Mouse (Mus musculus): ENCODE results near the gene Slc12a4.
A peak's percentile ranks its signal among the peaks of the same experiment; 100 is the strongest.
"Not testable (repeated sequence)": the region's sequence is repeated elsewhere in the genome, so short reads cannot be mapped to it uniquely, and the experiment has no call there.

Gene Slc12a4

GRCm38 (mm10) chr8:105965905-105966341, at the start of gene Slc12a4:
TSS of gene Slc12a4 (minus strand) at chr8:105966097.
- DNase-seq (ENCODE audit: low read depth, low spot score), result peak; percentile 74

DNA sequence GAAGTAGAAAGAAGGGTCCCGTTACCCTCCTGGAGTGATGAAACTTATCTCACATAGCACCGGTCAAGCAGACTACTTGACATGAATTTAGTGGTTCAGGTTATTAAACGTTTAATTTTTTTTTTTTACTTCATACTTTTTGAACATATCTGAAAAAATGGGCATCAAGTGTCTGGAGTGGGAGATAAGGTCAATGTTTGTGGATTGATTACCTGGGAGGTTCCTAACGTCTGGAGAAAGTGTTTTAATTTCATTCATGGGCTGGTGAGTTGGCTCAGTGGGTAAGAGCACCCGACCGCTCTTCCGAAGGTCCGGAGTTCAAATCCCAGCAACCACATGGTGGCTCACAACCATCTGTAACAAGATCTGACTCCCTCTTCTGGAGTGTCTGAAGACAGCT, 46.3 kb upstream of the Slc12a4 start:
- not testable (repeated sequence) for DNase-seq (ENCODE audit: low read depth, low spot score)

DNA sequence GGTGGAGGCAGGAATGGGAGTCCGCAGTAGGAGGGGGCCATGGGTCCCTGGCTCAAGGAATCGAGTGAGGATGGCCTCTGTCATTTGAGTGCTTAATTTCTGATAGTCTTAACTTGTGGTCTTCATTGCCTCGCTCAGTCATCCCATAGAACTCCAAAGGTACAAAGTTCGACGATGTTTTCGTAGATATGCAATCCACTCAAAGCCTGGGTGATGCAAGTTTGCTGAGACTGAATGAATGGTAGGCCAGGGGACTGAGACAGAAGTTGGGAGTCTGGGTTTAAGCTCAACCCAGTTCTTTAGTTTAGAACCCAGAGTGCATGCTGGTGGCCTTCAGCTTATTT, 45.7 kb upstream of the Slc12a4 start, which contains the start of gene Ddx28:
Gene Ddx28 (minus strand): TSS at position 240 of the 344 bp plus-strand sequence.
- no peak for DNase-seq (ENCODE audit: low read depth, low spot score)

- DNase-seq (ENCODE audit: low read depth, low spot score), result peak; percentile 97
These were observed 45.1 kb upstream of the Slc12a4 start for GRCm38 (mm10) chr8:106010748-106011642.

GRCm38 (mm10) chr8:106007891-106008290, 42.0 kb upstream of the Slc12a4 start:
- DNase-seq (ENCODE audit: low read depth, low spot score), result peak; percentile 35

GRCm38 (mm10) chr8:106007135-106007534, 41.2 kb upstream of the Slc12a4 start:
- DNase-seq (ENCODE audit: low read depth, low spot score), result no peak

DNA sequence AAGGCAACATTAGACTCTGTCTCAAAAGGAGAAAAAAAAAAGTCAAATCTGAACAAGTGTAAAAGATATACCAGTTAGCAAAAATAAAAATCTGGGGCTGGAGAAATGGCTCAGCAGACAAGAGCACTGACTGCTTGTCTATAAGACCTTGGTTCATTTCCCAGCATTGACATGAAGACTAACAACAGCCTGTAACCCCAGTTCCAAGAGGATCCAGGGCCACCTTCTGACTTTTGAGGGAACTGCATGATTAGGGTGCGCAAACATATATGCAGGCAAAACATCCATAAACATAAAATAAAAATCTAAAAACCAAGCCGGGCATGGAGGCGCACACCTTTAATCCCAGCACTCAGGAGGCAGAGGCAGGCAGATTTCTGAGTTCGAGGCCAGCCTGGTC, 40.5 kb upstream of the Slc12a4 start:
- DNase-seq (ENCODE audit: low read depth, low spot score), result peak; percentile 25

DNA sequence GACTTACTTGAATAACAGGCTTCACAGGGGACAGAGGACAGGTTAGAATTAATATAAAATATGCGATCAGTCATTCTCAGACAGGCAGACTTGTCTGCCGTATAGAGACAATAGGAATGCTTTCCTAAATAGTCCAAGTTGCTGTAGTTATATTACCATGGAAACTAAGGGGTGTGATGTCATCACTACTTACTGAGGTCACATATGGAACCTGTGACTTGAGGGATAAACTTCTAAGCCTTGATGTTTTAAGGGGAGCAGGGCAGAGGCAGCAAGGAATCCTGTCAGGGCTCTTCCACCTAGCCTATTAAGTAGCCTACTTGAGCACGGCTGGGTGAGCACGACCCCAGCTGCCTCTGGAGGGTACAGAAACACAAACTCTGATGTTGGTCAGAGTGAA, 40.0 kb upstream of the Slc12a4 start, which contains the start of gene Dpep2nb:
Gene Dpep2nb (minus strand): TSS at position 101 of the 400 bp plus-strand sequence.
- no peak for DNase-seq (ENCODE audit: low read depth, low spot score)

- no peak for DNase-seq (ENCODE audit: low read depth, low spot score)
These were observed 38.8 kb upstream of the Slc12a4 start for GRCm38 (mm10) chr8:106004538-106005207.

GRCm38 (mm10) chr8:106001908-106002307, 36.0 kb upstream of the Slc12a4 start:
- DNase-seq (ENCODE audit: low read depth, low spot score), result no peak

DNA sequence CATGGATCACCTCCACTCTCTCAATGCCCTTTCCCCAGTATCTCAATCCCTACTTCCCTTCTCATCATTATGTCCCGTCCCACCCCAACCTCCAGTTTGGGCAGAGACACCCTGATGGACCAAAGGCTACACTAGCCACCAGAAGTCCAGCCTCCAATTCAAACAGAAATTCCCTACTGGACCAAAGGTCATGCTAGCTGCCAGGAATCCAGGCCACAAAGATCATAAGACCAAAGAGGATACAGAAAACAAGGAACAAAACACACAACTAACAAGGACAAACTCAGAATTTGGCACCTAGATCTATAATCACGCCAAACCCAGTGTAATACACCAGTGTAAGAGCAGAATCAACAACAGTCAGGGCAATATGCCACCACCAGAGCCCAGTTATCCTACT, 33.1 kb upstream of the Slc12a4 start:
- no peak for DNase-seq (ENCODE audit: low read depth, low spot score)

- DNase-seq (ENCODE audit: low read depth, low spot score), result no peak
These were observed 30.5 kb upstream of the Slc12a4 start for GRCm38 (mm10) chr8:105996359-105996758.

DNA sequence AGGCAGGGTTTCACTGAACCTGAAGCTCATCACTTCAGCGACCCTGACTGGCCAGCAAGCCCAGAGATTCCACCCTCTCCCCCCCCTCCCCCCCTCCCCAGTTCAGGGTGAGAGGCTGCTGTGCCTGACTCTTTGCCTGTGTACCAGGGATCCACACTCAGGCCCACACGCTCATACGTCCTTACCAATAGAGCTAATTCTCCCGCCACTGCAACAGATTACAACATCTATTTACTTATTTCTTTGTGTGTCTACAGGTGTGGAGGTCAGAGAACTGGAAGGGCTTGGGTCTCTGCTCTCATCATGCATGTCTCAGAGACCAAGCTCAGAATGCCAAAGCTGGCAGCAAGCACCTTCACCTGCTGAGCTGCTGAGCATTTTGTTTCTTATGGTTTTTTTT, 27.3 kb upstream of the Slc12a4 start:
- no peak for DNase-seq (ENCODE audit: low read depth, low spot score)

DNA sequence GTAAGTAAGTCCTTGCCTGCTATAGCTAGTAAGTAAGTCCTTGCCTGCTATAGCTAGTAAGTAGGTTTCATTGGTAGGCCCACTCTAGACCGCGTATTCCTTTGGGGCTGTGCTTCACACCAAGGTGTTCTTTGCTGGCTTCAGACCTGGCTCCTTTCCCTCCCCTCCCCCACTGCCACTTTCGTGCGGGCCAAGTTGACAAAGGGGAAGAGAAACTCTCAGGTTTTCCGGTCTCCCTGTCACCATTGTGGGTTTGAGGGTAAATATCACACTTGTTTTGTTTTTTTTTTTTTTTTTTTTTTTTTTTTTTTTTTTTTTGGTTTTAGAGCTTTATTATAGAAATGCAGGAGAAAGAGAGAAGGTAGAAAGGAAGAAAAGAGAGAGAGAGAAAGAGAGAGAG, 26.6 kb upstream of the Slc12a4 start:
- DNase-seq (ENCODE audit: low read depth, low spot score), result no peak

DNA sequence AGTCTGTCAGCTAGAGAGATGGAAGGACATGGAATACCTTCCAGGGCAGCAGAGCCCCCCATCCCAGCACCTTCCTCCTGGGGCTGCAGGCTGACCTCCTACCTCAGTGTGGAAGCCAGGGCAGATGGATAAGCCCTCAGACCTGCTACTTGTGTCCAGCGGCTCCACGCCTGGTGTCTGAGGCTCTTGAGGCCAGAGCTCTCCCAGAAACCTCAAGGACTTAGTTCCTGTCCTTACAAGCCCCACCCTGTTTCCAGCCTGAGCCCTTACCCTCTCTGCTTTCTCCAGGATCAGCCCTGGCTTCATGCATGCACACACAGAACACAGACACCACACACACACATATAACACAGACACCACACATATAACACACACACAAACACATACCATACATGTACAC, 25.6 kb upstream of the Slc12a4 start:
- no peak for DNase-seq (ENCODE audit: low read depth, low spot score)

- DNase-seq (ENCODE audit: low read depth, low spot score), result peak; percentile 95
These were observed 25.0 kb upstream of the Slc12a4 start, which contains the start of gene Dus2 for GRCm38 (mm10) chr8:105990856-105991387. TSS of gene Dus2 (plus strand) at chr8:105991337.

DNA sequence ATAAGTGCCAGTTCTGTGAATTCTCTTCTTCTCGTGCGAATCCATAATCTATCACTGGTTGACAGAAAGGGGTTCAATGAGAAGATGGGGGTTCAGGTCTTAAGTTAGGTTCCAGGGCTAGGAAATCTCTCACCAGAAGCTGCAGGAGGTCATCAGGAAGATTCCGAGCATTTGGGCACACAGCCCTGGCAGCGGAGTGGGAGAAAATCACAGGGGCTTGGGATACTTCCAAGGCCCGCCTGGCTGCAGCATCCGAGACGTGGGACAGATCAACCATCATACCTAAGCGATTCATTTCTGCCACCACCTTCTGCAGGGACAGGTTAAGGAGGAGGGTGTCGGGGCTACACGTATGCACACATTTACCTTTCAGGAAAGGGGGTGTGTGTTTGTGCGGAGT, 22.6 kb upstream of the Slc12a4 start:
- no peak for DNase-seq (ENCODE audit: low read depth, low spot score)

- not testable (repeated sequence) for DNase-seq (ENCODE audit: low read depth, low spot score)
These were observed 17.5 kb upstream of the Slc12a4 start for GRCm38 (mm10) chr8:105983406-105983805.

DNA sequence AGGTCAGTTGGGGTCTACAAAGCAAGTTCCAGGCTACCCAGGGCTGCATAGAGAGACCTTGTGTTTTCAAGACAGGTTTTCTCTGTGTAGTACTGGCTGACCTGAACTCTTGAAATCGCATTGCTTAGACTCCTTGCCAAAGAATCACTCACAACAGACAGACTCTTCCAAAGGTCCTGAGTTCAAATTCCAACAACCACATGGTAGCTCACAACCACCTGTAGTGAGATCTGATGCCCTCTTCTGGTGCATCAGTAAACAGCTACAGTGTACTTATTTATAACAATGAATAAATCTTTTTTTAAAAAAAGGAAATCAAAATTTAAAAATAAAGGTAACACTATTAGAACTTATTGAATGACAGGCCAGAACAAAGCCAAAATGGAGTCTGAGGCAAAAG, 15.2 kb upstream of the Slc12a4 start:
- no peak for DNase-seq (ENCODE audit: low read depth, low spot score)

- peak; percentile 72 for DNase-seq (ENCODE audit: low read depth, low spot score)
These were observed 13.4 kb upstream of the Slc12a4 start, which contains the start of gene Dpep3 for GRCm38 (mm10) chr8:105979325-105979724. TSS of gene Dpep3 (minus strand) at chr8:105979429.

DNA sequence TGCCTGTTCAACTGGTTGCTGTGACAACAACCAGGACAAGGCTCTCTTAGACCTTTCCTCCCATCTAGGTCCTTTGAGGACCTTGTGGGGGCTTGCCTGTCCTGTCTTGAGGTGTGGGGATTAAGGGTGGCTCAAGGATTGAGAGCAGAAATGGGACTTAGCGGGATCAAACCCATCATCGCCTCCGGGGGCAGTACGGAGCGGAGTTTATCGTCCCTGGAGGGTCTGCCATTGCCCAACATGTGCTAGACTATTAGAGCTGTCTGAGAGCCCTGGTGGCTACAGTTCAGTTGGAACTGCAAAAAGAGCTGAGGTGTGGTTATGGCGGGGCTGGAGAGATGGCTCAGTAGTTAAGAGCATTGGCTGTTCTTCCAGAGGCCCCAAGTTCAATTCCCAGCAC, 9.5 kb upstream of the Slc12a4 start:
- peak; percentile 87 for DNase-seq (ENCODE audit: low read depth, low spot score)

- DNase-seq (ENCODE audit: low read depth, low spot score), result peak; percentile 90
These were observed 5.3 kb upstream of the Slc12a4 start for GRCm38 (mm10) chr8:105971019-105971720.
